Mouse (Mus musculus) bone marrow, adult 2 months (tissue): ENCODE data around the gene Gm49510.

Source experiments
- CTCF ChIP-seq: fragments of 200-500 bp; IDR thresholded peaks from 2 replicates; pipeline ENCODE4 v1.5.1; 2011; ENCODE audit warnings: low read length, control low read depth; ENCODE audit not compliant: control insufficient read depth, insufficient read depth
- POLR2A ChIP-seq: fragments of 200-500 bp; IDR thresholded peaks from 2 replicates; pipeline ENCODE4 v1.6.1; 2011; ENCODE audit warnings: low read depth, mild to moderate bottlenecking, control low read depth, low read length, borderline replicate concordance; ENCODE audit not compliant: control insufficient read depth

GRCm38 (mm10) chr15:78913632-78914090, 14.2 kb downstream of the Gm49510 start, which contains the start of gene Pdxp:
- TF ChIP-seq POLR2A (peak; percentile 36; the same call in 1 of the 2 replicates), CTCF (no peak)
